Mouse (Mus musculus): ENCODE measurements around the gene Zkscan4.

Zkscan4 gene

DNA sequence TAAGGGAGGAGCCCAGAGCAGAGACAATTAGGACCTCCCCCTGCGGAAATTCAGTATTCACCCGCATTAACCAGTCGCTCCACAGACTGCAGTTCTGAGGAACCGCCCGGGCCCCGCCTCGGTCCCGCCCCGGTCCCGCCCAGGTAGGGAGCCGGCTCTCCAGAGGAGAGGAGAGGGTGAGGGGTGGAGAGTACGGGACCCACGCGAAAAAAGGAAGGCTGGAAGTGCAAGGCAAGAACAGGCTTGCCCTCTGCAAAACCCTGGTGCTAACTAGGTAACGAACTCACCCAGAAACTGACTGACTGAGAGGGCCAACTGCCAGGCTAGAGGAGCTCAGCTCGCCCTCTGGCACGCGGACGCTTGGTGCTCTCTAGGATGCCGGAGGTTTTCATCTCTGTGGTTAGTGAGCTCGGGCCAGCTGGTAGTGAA lies 27.5 kb downstream of the Zkscan4 start:
- peak; percentile 77 for DNase-seq (ENCODE audit: low read depth, low spot score)

- peak; percentile 2 for DNase-seq (ENCODE audit: low read depth, low spot score)
Measured at GRCm38 (mm10) chr13:21530136-21530535, 51.4 kb downstream of the Zkscan4 start.

GRCm38 (mm10) chr13:21530781-21531201 lies 52.1 kb downstream of the Zkscan4 start, which contains the start of gene Zkscan8:
Gene Zkscan8 (minus strand): TSS chr13:21531120.
- DNase-seq (ENCODE audit: low read depth, low spot score) = peak; percentile 88

All from forelimb bud, embryonic 11.5 days (tissue).